Mouse (Mus musculus) spleen, adult 2 months (tissue): Measurements from ENCODE around the gene Gm17535. TPM values are rescaled to one million over a fixed set of nuclear protein-coding genes. Genes with fewer than 3 reads are reported as not detected.
"Not testable (repeated sequence)": the region's sequence is repeated elsewhere in the genome, so short reads cannot be mapped to it uniquely, and the experiment has no call there.

Source experiments
- DNase-seq, 2 experiments: peaks; one replicate each; pipeline versions ENCODE4 v3.0.0 to v3.0.0-alpha.2; 2012 to 2021; ENCODE audit warnings: low spot score in 2 of 2, low read depth in 1 of 2
- H3K27ac ChIP-seq: fragments of 200-500 bp; 2 replicates; pipeline ENCODE4 v1.5.1; 2012; ENCODE audit warnings: low read length, inconsistent platforms; ENCODE audit not compliant: insufficient read depth
- H3K27me3 ChIP-seq: fragments of 200-500 bp; 2 replicates; pipeline ENCODE4 v1.6.1; 2012; ENCODE audit warnings: mild to moderate bottlenecking, moderate library complexity, low read length, inconsistent platforms; ENCODE audit not compliant: control insufficient read depth, insufficient read depth
- H3K36me3 ChIP-seq: fragments of 200-500 bp; 2 replicates; pipeline ENCODE4 v1.6.1; 2012; ENCODE audit warnings: mild to moderate bottlenecking, low read length, inconsistent platforms; ENCODE audit not compliant: control insufficient read depth, insufficient read depth
- H3K4me1 ChIP-seq: fragments of 200-500 bp; 2 replicates; pipeline ENCODE4 v1.6.1; 2011; ENCODE audit warnings: inconsistent platforms; ENCODE audit not compliant: control insufficient read depth, insufficient read depth, insufficient read length
- H3K4me3 ChIP-seq: fragments of 200-500 bp; 2 replicates; pipeline ENCODE4 v1.5.1; 2011; ENCODE audit warnings: mild to moderate bottlenecking, inconsistent platforms; ENCODE audit not compliant: insufficient read depth, insufficient read length; ENCODE audit errors: extremely low read depth
- WGBS: fragments of 180-500 bp; shearing (Covaris S2); methylation state at CpG from one replicate; pipeline ENCODE4 v1.1.7; 2018; 5-methylcytosine and 5-hydroxymethylcytosine counted together
- polyA plus RNA-seq: library from polyadenylated mRNA; depleted of rRNA; stranded (reverse); fragments of >200 nt; gene quantifications from 2 replicates; pipeline ENCODE4 v1.2.3, GENCODE M21; 2012

The Gm17535 gene
- polyA plus RNA-seq, 1 experiment: not detected

DNA sequence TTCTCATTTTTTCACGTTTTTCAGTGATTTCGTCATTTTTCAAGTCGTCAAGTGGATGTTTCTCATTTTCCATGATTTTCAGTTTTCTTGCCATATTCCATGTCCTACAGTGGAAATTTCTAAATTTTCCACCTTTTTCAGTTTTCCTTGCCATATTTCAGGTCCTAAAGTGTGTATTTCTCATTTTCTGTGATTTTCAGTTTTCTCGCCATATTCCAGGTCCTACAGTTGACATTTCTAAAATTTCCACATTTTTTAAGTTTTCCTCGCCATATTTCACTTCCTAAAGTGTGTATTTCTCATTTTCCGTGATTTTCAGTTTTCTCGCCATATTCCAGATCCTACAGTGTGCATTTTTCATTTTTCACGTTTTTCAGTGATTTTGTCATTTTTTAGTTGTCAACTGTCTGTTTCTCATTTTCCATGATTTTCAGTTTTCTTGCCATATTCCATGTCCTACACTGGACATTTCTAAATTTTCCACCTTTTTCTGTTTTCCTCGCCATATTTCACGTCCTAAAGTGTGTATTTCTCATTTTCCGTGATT is 21.6 kb upstream of the Gm17535 start, which contains the start of gene Gm10721:
TSS of gene Gm10721 (plus strand) at position 408 of the 547 bp plus-strand sequence.
- not testable (repeated sequence) for H3K27ac ChIP-seq, DNase-seq, H3K27me3 ChIP-seq, H3K36me3 ChIP-seq, H3K4me3 ChIP-seq, H3K4me1 ChIP-seq
- no CpG with 5 or more reads among the region's 11 CpGs for WGBS

DNA sequence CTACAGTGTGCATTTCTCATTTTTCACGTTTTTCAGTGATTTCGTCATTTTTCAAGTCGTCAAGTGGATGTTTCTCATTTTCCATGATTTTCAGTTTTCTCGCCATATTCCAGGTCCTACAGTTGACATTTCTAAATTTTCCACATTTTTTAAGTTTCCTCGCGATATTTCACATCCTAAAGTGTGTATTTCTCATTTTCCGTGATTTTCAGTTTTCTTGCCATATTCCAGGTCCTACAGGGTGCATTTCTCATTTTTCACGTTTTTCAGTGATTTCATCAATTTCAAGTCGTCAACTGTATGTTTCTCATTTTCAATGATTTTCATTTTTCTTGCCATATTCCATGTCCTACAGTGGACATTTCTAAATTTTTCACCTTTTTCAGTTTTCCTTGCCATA is 19.0 kb upstream of the Gm17535 start, which contains the start of gene Gm10720:
TSS of gene Gm10720 (plus strand) at position 301 of the 400 bp plus-strand sequence.
- DNase-seq, H3K27ac ChIP-seq, H3K4me3 ChIP-seq, H3K4me1 ChIP-seq, H3K27me3 ChIP-seq, H3K36me3 ChIP-seq: not testable (repeated sequence)
- WGBS: 72% methylated on average over 5 of the region's 9 CpGs

GRCm38 (mm10) chr9:3015896-3016295 is 18.5 kb upstream of the Gm17535 start:
- not testable (repeated sequence) for H3K4me1 ChIP-seq, H3K27ac ChIP-seq, H3K36me3 ChIP-seq, DNase-seq, H3K27me3 ChIP-seq, H3K4me3 ChIP-seq
- WGBS: 77% methylated on average over 6 of the region's 6 CpGs

GRCm38 (mm10) chr9:3017108-3017507 is 17.3 kb upstream of the Gm17535 start, which contains the start of gene Gm10719:
Gene Gm10719, plus strand, starts transcription at chr9:3017408.
- H3K36me3 ChIP-seq, H3K4me1 ChIP-seq, DNase-seq, H3K27ac ChIP-seq, H3K27me3 ChIP-seq, H3K4me3 ChIP-seq: not testable (repeated sequence)
- 76% methylated on average over 1 of the region's 9 CpGs for WGBS

- H3K4me1 ChIP-seq, H3K4me3 ChIP-seq, H3K27ac ChIP-seq, H3K36me3 ChIP-seq, H3K27me3 ChIP-seq: not testable (repeated sequence)
- WGBS: 61% methylated on average over 9 of the region's 9 CpGs
- DNase-seq: peak in 1 of 2 experiments; percentile 81
Measured at GRCm38 (mm10) chr9:3018944-3019343, 15.5 kb upstream of the Gm17535 start.

- 76% methylated on average over 16 of the region's 19 CpGs for WGBS
Measured at GRCm38 (mm10) chr9:3019835-3020727, 14.3 kb upstream of the Gm17535 start.

GRCm38 (mm10) chr9:3022316-3023008 is 11.9 kb upstream of the Gm17535 start:
- 78% methylated on average over 11 of the region's 13 CpGs for WGBS
- DNase-seq: peak; percentile 28 to 56
- H3K4me3 ChIP-seq, H3K36me3 ChIP-seq, H3K27ac ChIP-seq, H3K4me1 ChIP-seq, H3K27me3 ChIP-seq: not testable (repeated sequence)

More at GRCm38 (mm10) chr9:3019835-3020727, 14.3 kb upstream of the Gm17535 start:
- H3K4me3 ChIP-seq, H3K27ac ChIP-seq, H3K27me3 ChIP-seq, H3K4me1 ChIP-seq, H3K36me3 ChIP-seq: not testable (repeated sequence)
- DNase-seq: peak in 1 of 2 experiments; percentile 72

DNA sequence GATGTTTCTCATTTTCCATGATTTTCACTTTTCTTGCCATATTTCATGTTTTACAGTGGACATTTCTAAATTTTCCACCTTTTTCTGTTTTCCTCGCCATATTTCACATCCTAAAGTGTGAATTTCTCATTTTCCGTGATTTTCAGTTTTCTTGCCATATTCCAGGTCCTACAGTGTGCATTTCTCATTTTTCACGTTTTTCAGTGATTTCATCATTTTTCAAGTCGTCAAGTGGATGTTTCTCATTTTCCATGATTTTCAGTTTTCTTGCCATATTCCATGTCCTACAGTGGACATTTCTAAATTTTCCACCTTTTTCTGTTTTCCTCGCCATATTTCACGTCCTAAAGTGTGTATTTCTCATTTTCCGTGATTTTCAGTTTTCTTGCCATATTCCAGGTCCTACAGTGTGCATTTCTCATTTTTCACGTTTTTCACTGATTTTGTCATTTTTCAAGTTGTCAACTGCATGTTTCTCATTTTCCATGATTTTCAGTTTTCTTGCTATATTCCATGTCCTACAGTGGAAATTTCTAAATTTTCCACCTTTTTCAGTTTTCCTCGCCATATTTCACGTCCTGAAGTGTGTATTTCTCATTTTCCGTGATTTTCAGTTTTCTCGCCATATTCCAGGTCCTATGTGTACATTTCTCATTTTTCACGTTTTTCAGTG is 11.0 kb upstream of the Gm17535 start, which contains the start of gene Gm10718:
TSS of gene Gm10718 (plus strand) at position 236 of the 673 bp plus-strand sequence.
- not testable (repeated sequence) for DNase-seq, H3K27ac ChIP-seq, H3K27me3 ChIP-seq, H3K36me3 ChIP-seq, H3K4me1 ChIP-seq, H3K4me3 ChIP-seq
- 73% methylated on average over 12 of the region's 13 CpGs for WGBS

DNA sequence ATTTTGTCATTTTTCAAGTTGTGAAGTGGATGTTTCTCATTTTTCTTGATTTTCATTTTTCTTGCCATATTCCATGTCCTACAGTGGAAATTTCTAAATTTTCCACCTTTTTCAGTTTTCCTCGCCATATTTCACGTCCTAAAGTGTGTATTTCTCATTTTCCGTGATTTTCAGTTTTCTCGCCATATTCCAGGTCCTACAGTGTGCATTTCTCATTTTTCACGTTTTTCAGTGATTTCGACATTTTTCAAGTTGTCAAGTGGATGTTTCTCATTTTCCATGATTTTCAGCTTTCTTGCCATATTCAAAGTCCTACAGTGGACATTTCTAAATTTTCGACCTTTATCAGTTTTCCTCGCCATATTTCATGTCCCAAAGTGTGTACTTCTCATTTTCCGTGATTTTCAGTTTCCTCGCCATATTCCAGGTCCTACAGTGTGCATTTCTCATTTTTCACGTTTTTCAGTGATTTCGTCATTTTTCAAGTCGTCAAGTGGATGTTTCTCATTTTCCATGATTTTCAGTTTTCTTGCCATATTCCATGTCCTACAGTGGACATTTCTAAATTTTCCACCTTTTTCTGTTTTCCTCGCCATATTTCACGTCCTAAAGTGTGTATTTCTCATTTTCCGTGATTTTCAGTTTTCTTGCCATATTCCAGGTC is 10.3 kb upstream of the Gm17535 start:
- peak in 1 of 2 experiments; percentile 72 for DNase-seq
- not testable (repeated sequence) for H3K27ac ChIP-seq

More for the DNA sequence above, 10.3 kb upstream of the Gm17535 start:
- WGBS: 73% methylated on average over 16 of the region's 16 CpGs
- not testable (repeated sequence) for H3K27me3 ChIP-seq, H3K4me1 ChIP-seq, H3K4me3 ChIP-seq, H3K36me3 ChIP-seq
